Mouse (Mus musculus) midbrain, postnatal 0 days (tissue): ENCODE measurements around the gene Pld2. TPM values are rescaled to one million over a fixed set of nuclear protein-coding genes. Genes with fewer than 3 reads are reported as not detected.
A peak's percentile ranks its signal among the peaks of the same experiment; 100 is the strongest.
"Not testable (repeated sequence)": the region's sequence is repeated elsewhere in the genome, so short reads cannot be mapped to it uniquely, and the experiment has no call there.

Experiments used
- ATAC-seq: fragments of 200-750 bp; cut with Nextera tagmentation; 2 replicates; pipeline ENCODE4 v1.8.0; 2017; ENCODE audit warnings: moderate number of reproducible peaks, mild to moderate bottlenecking, moderate TSS enrichment, moderate library complexity; ENCODE audit not compliant: low FRiP score
- DNase-seq: peaks from one replicate; pipeline ENCODE4 v3.0.0-alpha.2; 2015; ENCODE audit warnings: low spot score
- H3K27ac ChIP-seq: fragments of 300-500 bp; sonication (generic); 2 replicates; pipeline ENCODE4 v1.5.1; 2014; ENCODE audit warnings: low read depth, mild to moderate bottlenecking, low read length, mixed read lengths
- H3K27me3 ChIP-seq: fragments of 300-500 bp; sonication (generic); 2 replicates; pipeline ENCODE4 v1.6.1; 2014; ENCODE audit warnings: low read length, control low read depth, mixed read lengths; ENCODE audit not compliant: insufficient read depth
- H3K36me3 ChIP-seq: fragments of 300-500 bp; sonication (generic); 2 replicates; pipeline ENCODE4 v1.6.1; 2014; ENCODE audit warnings: low read length, control low read depth, mixed read lengths; ENCODE audit not compliant: insufficient read depth
- H3K4me1 ChIP-seq: fragments of 300-500 bp; sonication (generic); 2 replicates; pipeline ENCODE4 v1.6.1; 2014; ENCODE audit warnings: mild to moderate bottlenecking, control low read depth, antibody characterized with exemption, low read length, mixed read lengths; ENCODE audit not compliant: insufficient read depth
- H3K4me2 ChIP-seq: fragments of 300-500 bp; sonication (generic); 2 replicates; pipeline ENCODE4 v1.6.1; 2014; ENCODE audit warnings: low read depth, mild to moderate bottlenecking, low read length, mixed read lengths; ENCODE audit not compliant: poor library complexity, severe bottlenecking
- H3K4me3 ChIP-seq: fragments of 300-500 bp; sonication (generic); 2 replicates; pipeline ENCODE4 v1.5.1; 2014; ENCODE audit warnings: low read depth, mild to moderate bottlenecking, low read length, moderate library complexity
- H3K9ac ChIP-seq: fragments of 300-500 bp; sonication (generic); replicated peaks from 2 replicates; pipeline ENCODE4 v1.6.1; 2014; ENCODE audit warnings: mild to moderate bottlenecking, low read length, moderate library complexity, mixed read lengths; ENCODE audit not compliant: poor library complexity, severe bottlenecking
- H3K9me3 ChIP-seq: fragments of 300-500 bp; sonication (generic); 2 replicates; pipeline ENCODE4 v1.6.1; 2016; ENCODE audit warnings: low read length, control low read depth
- CTCF ChIP-seq: IDR thresholded peaks from 2 replicates; pipeline ENCODE4 v1.5.1; 2016; ENCODE audit warnings: antibody characterized with exemption, mild to moderate bottlenecking
- WGBS: fragments of 180-500 bp; shearing (Covaris S2); extraction: QIAGEN DNeasy Blood & Tissue Kit; methylation state at CpG from one replicate; pipeline ENCODE4 v1.1.7; 2014; 5-methylcytosine and 5-hydroxymethylcytosine counted together
- polyA plus RNA-seq: library from polyadenylated mRNA; unstranded; fragments of >200 nt; fragmentation: Nextera tagmentation; extraction: Ambion mirVana; gene quantifications from 2 replicates; pipeline ENCODE4 v1.2.1, GENCODE M21; 2015
- total RNA-seq: library from RNA; depleted of rRNA; stranded (reverse); fragments of >200 nt; gene quantifications from 2 replicates; pipeline ENCODE4 v1.2.3, GENCODE M21; 2014

Gene Pld2
- total and polyA plus RNA-seq, 2 experiments from 2014 or later: 19.4 to 71.5 TPM

DNA sequence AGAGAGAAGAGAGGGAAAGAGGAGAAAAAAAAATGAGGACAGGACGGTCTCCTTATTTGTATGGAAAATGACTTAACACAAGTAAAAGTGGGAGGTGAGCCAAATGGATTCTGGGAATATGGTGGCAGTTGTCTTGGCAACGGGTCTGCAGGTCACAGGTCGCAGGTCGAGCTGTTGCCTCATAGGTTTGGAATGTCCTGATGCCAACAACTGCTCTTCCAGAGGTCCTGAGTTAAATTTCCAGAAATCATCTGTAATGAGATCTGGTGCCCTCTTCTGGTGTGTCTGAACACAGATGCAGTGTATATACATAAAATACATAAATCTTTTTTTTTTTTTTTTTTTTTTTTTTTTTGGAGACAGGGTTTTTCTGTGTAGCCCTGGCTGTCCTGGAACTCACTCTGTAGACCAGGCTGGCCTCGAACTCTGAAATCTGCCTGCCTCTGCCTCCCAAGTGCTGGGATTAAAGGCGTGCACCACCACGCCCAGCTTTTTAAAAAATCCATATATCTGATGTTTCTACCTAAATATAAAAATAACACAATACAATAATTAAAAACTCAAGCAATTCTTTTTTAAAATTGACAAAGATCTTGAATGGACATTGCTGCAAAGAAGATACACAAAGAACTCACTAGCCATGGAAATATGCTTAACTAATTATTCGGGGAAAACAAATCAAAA is 16.4 kb upstream of the Pld2 start:
- H3K9me3 ChIP-seq, H3K4me3 ChIP-seq, H3K9ac ChIP-seq, DNase-seq, H3K4me1 ChIP-seq, ATAC-seq, H3K4me2 ChIP-seq, H3K27ac ChIP-seq, H3K27me3 ChIP-seq: not testable (repeated sequence)
- H3K36me3 ChIP-seq: peaks cover 15% of the 10 kb centered on the region
- 91% methylated on average over 8 of the region's 8 CpGs for WGBS
- peak; percentile 27; the same call in 1 of the 2 replicates for TF ChIP-seq CTCF

DNA sequence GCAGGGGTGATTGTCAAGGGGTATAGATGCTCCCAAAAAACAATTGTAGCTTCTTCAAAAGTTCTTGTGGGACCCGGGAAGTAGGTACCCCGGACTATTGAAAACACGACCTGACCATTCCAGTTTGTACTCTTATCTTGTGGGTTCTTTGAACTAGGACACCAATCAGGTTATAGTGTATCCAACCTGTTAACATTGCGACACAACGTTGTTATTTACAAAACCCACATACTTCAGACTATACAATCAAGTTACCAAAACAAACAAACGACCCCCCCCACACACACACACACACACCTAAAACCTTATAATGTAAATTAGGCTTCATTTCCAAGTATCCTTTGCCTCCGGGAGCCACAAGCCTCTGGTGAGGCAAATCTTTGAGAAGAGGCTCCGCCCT is 15.1 kb upstream of the Pld2 start:
- DNase-seq (no peak), ATAC-seq (peak; percentile 7; the same call in 1 of the 2 replicates)
- no peak overlapping the region for H3K9ac ChIP-seq
- WGBS: 7% methylated on average over 8 of the region's 8 CpGs
- H3K27me3 ChIP-seq: no peaks in the 10 kb centered on the region
- H3K9me3 ChIP-seq: no peaks in the 10 kb centered on the region
- peak overlapping the region; percentile 69 for H3K4me2 ChIP-seq
- H3K4me3 ChIP-seq: peak overlapping the region; percentile 62
- TF ChIP-seq CTCF: no peak
- 0 out of 2 replicates have a peak, but pooled peaks cover 4% of the 10 kb centered on the region for H3K4me1 ChIP-seq
- H3K36me3 ChIP-seq: peaks cover 22% of the 10 kb centered on the region
- H3K27ac ChIP-seq: no peak overlapping the region

DNA sequence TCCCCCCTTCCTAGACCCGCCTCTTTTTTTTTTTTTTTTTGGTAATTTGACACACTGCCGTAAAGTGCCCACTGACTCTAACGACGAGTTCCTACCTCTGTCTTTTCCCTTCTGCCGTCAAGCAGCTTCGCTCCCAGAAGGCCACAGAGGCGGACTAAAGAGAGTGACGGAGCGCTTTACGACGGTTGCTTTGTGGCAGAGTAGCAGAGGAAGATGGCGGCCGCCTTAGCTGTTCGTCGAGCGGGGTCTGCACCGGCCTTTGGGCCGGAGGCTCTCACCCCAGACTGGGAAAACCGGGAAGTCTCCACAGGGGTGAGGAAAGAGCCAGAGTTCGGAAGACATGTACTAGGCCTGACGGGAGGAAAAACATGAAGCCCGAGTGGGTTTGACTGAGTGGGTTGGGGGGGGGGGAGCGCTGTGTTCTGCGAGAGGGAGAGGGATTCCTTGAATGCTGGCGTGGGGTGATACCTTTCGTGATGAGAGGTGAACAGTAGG is 14.6 kb upstream of the Pld2 start, which contains the start of gene Psmb6:
Psmb6 (plus strand) TSS at position 184 of the 495 bp plus-strand sequence.
- H3K27ac ChIP-seq: peak within 1 kb of the TSS; percentile 69
- H3K9ac ChIP-seq: peak within 1 kb of the TSS; percentile 80
- H3K4me3 ChIP-seq: peak within 1 kb of the TSS; percentile 62
- no peak for TF ChIP-seq CTCF
- H3K27me3 ChIP-seq: no peaks in the 10 kb centered on the region
- peak; percentile 99 for DNase-seq
- H3K4me2 ChIP-seq: peak within 1 kb of the TSS; percentile 69
- 0 out of 2 replicates have a peak, but pooled peaks cover 4% of the 10 kb centered on the region for H3K4me1 ChIP-seq
- WGBS: under 1% methylated on average over 25 of the region's 26 CpGs
- peak; percentile 90 for ATAC-seq
- no peaks in the 10 kb centered on the region for H3K9me3 ChIP-seq
- H3K36me3 ChIP-seq: peaks cover 22% of the 10 kb centered on the region

DNA sequence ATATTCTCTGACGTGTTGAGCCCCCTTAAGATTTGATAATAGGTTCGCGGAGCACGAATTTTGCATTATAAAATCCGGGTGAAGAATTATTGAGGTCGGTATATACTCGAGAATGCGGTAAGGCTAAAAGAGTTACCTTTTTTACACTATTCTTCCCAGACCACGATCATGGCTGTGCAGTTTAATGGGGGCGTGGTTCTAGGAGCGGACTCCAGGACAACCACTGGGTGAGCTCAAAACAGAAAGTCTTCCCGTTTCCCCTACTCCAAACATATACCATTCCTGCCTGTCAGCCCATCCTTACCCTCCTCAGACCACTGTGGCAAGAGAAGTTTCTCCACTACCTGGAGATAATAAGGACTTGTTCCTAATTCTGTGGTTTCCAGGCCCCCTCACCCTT is 14.1 kb upstream of the Pld2 start:
- Histone ChIP-seq H3K4me1 (0 out of 2 replicates have a peak, but pooled peaks cover 4% of the 10 kb centered on the region), H3K27me3 (no peaks in the 10 kb centered on the region), H3K4me2 (peak overlapping the region; percentile 69), H3K9me3 (no peaks in the 10 kb centered on the region), H3K4me3 (peak overlapping the region; percentile 62), H3K9ac (peak overlapping the region; percentile 80), H3K36me3 (peaks cover 22% of the 10 kb centered on the region), H3K27ac (peak overlapping the region; percentile 69)
- no peak for TF ChIP-seq CTCF
- 1% methylated on average over 12 of the region's 12 CpGs for WGBS
- no peak for DNase-seq
- ATAC-seq: peak; percentile 50; the same call in 1 of the 2 replicates

DNA sequence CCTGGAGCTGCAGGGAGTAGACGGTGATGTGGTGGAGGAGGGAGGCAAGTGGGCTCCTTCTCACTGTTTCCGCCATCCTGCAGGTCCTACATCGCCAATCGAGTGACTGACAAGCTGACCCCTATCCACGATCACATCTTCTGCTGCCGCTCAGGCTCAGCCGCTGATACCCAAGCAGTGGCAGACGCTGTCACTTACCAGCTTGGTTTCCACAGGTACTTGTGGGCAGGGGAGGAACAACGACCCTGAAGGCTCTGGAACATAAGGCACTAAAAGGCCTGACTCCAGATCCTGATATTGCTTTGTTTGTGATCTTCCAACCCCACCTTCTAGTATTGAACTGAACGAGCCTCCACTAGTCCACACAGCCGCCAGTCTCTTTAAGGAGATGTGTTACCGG is 13.7 kb upstream of the Pld2 start:
- DNase-seq (no peak), ATAC-seq (no peak)
- H3K4me2 ChIP-seq: peak overlapping the region; percentile 69
- peaks cover 22% of the 10 kb centered on the region for H3K36me3 ChIP-seq
- H3K27ac ChIP-seq: no peak overlapping the region
- no peaks in the 10 kb centered on the region for H3K9me3 ChIP-seq
- H3K4me3 ChIP-seq: peak overlapping the region; percentile 62
- peak overlapping the region; percentile 80; the same call in 1 of the 2 replicates for H3K9ac ChIP-seq
- H3K4me1 ChIP-seq: 0 out of 2 replicates have a peak, but pooled peaks cover 4% of the 10 kb centered on the region
- TF ChIP-seq CTCF: no peak
- H3K27me3 ChIP-seq: no peaks in the 10 kb centered on the region
- WGBS: 89% methylated on average over 12 of the region's 12 CpGs

DNA sequence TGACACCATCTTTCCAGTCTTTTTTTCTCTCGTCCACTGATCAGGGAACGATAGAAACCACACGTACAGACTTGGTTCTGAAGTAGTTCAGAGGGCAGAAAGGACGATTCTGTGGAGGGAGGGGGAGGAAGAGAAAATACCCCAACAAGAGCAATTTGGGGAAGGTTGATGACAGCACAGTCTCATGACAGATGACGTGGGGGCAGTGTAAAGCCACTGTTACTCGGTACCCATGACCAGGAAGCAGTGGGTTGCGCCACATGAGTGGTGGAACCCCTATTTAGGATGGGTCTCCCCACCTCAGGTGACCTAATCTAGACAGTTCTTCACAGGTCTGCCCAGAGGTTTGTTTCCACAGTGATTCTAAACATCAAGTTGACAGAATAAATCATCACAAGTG is 11.3 kb upstream of the Pld2 start:
- Histone ChIP-seq H3K4me3 (no peak overlapping the region), H3K9me3 (no peaks in the 10 kb centered on the region), H3K9ac (no peak overlapping the region), H3K4me1 (0 out of 2 replicates have a peak, but pooled peaks cover 4% of the 10 kb centered on the region), H3K36me3 (peaks cover 22% of the 10 kb centered on the region), H3K27ac (no peak overlapping the region), H3K27me3 (no peaks in the 10 kb centered on the region), H3K4me2 (no peak overlapping the region)
- WGBS: 93% methylated on average over 7 of the region's 7 CpGs
- ATAC-seq: no peak
- no peak for TF ChIP-seq CTCF
- no peak for DNase-seq
